Mouse (Mus musculus) embryonic facial prominence, embryonic 10.5 days (tissue): ENCODE results near the gene Kdm6b. TPM values are rescaled to one million over a fixed set of nuclear protein-coding genes. Genes with fewer than 3 reads are reported as not detected.

Experiments
- DNase-seq: peaks from one replicate; pipeline ENCODE4 v3.0.0-alpha.2; 2017; ENCODE audit warnings: low spot score
- H3K27ac ChIP-seq: fragments of 300-500 bp; sonication (generic); replicated peaks from 2 replicates; pipeline ENCODE4 v1.5.1; 2016; ENCODE audit warnings: mild to moderate bottlenecking
- H3K27me3 ChIP-seq: fragments of 300-500 bp; sonication (generic); replicated peaks from 2 replicates; pipeline ENCODE4 v1.6.1; 2016; ENCODE audit warnings: low read depth, mild to moderate bottlenecking; ENCODE audit not compliant: poor library complexity, severe bottlenecking
- H3K36me3 ChIP-seq: fragments of 300-500 bp; sonication (generic); replicated peaks from 2 replicates; pipeline ENCODE4 v1.6.1; 2016; ENCODE audit warnings: mild to moderate bottlenecking, moderate library complexity
- H3K4me1 ChIP-seq: fragments of 300-500 bp; sonication (generic); 2 replicates; pipeline ENCODE4 v1.6.1; 2016
- H3K4me3 ChIP-seq: fragments of 300-500 bp; sonication (generic); 2 replicates; pipeline ENCODE4 v1.5.1; 2016; ENCODE audit warnings: mild to moderate bottlenecking, moderate library complexity
- H3K9me3 ChIP-seq: fragments of 300-500 bp; sonication (generic); 2 replicates; pipeline ENCODE4 v1.6.1; 2016; ENCODE audit warnings: mild to moderate bottlenecking
- WGBS: fragments of 180-500 bp; shearing (Covaris S2); methylation state at CpG from one replicate; pipeline ENCODE4 v1.1.7; 2016; 5-methylcytosine and 5-hydroxymethylcytosine counted together
- polyA plus RNA-seq: library from polyadenylated mRNA; unstranded; fragments of >200 nt; fragmentation: Nextera tagmentation; extraction: Ambion mirVana; gene quantifications from 2 replicates; pipeline ENCODE4 v1.2.1, GENCODE M21; 2016

Gene Kdm6b
- polyA plus RNA-seq, 1 experiment from 2014 or later = 39.9 TPM

DNA sequence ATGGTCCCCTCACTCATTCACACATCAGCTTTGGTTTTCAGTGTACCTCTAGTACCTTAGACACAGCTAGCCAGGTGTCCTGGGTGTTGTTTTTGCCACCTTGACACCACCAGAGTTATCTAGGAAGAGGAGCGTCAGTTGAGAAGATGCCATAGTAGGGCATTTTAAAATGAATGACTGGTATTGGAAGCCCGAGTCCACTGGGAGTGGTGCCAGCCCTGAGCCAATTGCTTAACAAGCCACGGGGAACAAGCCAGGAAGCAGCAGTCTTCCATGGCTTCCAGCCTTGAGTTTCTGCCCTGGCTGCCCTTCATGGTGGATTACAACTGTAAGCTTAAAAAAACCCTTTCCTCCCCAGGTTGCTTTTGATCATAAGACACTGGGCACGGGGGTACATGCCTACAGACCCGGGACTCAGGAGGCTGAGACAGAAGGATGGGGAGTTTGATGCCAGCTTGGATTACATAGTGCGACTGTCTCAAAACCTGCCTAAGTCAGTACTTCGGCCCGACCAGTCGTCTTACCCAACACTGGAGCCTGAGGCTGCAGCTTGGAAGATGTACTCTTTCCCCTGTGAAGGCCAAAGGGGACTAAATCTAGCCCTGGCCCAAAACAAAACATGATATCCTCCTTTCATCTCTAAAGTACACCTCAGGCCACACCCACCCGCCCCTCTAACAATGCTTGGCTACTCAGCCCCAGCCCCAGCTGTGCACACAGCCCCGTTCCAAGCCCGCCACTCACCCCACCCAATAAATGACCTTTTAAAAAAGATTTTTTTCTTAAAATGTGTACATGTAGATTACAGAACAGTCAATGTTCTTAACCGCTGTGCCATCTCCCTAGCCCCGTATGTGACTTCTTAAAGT is 23.7 kb downstream of the Kdm6b start:
- Histone ChIP-seq H3K9me3 (no peaks in the 10 kb centered on the region), H3K27ac (no peak overlapping the region), H3K4me3 (no peak overlapping the region), H3K27me3 (no peaks in the 10 kb centered on the region), H3K36me3 (peaks cover 9% of the 10 kb centered on the region), H3K4me1 (peaks cover 13% of the 10 kb centered on the region)
- 71% methylated on average over 14 of the region's 14 CpGs for WGBS
- no peak for DNase-seq

DNA sequence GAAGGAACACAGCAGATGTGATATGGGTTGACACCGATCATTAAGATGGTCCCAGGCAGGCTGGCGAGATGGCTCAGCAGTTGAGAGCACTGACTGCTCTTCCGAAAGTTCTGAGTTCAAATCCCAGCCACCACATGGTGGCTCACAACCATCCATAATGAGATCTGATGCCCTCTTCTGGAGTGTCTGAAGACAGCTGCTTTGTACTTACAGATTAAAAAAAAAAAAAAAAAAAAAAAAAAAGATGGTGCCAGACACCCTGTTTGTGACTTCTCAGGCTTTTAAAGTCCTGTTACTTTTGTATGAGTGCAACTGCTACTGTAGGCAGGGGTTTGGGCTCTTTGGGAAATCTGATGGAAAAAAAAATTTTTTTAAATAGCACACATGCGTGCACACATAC is 24.8 kb downstream of the Kdm6b start:
- no peak overlapping the region for H3K27ac ChIP-seq
- H3K27me3 ChIP-seq = no peaks in the 10 kb centered on the region
- peaks cover 9% of the 10 kb centered on the region for H3K36me3 ChIP-seq
- no peak overlapping the region for H3K4me3 ChIP-seq
- H3K4me1 ChIP-seq = peaks cover 7% of the 10 kb centered on the region
- WGBS = 97% methylated on average over 4 of the region's 4 CpGs
- no peaks in the 10 kb centered on the region for H3K9me3 ChIP-seq
- no peak for DNase-seq

DNA sequence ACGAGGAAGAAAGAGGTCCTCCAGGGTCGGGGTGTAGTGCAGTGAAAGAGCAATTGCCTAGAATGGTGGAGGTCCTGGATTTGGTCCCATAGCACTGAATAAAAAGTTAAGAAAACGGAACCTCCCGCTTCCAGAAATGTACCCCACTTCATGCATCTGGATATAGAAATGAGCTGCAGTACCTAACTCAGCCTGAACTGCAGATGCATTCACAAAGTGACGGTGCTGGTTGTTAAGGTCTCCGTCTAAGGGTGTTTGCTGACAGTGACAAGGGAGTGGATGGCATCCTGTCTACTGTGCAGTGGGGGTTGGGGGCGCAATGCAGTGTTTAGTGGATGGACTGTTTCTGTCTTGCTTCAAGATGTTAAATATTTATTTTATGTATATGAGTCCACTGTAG is 26.7 kb downstream of the Kdm6b start:
- DNase-seq = no peak
- Histone ChIP-seq H3K4me1 (peaks cover 7% of the 10 kb centered on the region), H3K9me3 (no peaks in the 10 kb centered on the region), H3K4me3 (no peak overlapping the region), H3K36me3 (peaks cover 7% of the 10 kb centered on the region), H3K27me3 (no peaks in the 10 kb centered on the region), H3K27ac (no peak overlapping the region)
- WGBS = 81% methylated on average over 7 of the region's 7 CpGs

DNA sequence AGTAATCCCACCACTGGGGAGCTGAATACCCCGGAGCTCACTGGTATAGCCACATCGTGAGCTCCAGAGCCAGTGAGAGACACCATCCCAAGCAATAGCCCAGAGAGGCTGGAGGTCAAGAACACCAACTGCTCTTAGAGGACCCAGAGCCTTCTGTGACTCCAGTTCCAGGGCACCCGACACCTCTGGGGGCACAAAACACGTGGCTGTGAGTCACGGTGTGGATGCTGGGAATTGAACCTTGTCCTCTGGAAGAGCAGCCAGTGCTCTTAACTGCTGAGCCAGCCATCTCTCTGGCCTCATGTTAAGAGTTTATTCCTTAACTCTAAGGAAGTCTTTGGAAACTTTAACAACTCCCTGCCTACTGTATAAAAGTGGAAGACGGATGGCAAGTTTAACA is 28.5 kb downstream of the Kdm6b start:
- Histone ChIP-seq H3K4me3 (no peak overlapping the region), H3K36me3 (peaks cover 10% of the 10 kb centered on the region; the same call in 1 of the 2 replicates), H3K27me3 (no peaks in the 10 kb centered on the region), H3K4me1 (peaks cover 4% of the 10 kb centered on the region), H3K27ac (no peak overlapping the region), H3K9me3 (no peaks in the 10 kb centered on the region)
- WGBS = 80% methylated on average over 6 of the region's 6 CpGs
- peak; percentile 6 for DNase-seq

DNA sequence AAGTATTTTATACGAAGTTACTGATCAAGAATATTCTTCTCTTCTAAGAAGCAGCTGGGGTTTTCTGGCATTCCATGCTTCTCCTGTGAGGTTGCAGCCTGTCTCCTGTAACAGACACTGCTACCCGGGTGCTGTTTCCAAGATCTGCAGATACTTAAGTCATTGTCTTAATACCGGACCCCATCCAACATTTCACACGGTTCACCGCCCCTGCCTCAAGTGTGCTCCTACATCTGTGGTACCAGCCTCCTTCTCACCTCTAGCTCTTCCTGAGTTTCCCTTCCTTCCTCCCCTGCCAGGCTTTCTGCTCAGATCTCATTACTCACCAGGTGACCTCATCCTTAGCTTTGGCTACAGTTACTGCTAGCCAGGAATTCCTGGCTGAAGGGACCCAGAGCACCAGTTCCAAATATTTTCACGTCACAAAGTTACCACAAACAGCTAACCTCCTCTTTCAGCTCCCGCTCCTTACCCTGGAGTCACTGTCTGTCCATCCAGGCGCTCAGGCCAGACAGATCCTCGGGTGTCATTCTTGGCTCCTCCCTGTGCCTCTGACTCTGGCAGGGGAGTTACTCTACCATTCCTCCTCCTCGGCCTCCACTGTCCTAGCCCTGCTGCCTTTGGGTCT is 30.9 kb downstream of the Kdm6b start:
- 70% methylated on average over 10 of the region's 10 CpGs for WGBS
- Histone ChIP-seq H3K36me3 (peaks cover 19% of the 10 kb centered on the region), H3K27ac (no peak overlapping the region; the same call in 1 of the 2 replicates), H3K4me1 (no peaks in the 10 kb centered on the region), H3K9me3 (no peaks in the 10 kb centered on the region), H3K4me3 (no peak overlapping the region), H3K27me3 (no peaks in the 10 kb centered on the region)
- DNase-seq = no peak

DNA sequence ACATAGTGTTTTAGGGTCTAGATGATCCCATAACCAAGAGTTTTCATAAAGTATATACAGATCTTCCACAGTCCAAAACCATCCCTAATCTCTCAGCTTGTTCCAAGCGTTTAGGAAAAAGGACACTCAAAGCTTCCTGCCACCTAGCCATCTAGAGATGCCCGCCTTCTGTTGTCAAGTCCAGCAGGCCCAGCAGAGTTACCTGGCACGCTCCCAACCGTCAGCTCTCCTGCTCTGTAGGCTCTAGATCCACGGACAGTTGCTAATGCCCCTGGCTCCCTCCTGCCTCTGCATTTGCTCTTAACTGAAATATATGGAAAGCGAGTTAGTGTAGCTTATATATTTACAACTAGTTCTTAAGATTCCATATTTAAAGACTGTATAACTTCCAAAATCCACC is 32.1 kb downstream of the Kdm6b start:
- 88% methylated on average over 6 of the region's 6 CpGs for WGBS

DNA sequence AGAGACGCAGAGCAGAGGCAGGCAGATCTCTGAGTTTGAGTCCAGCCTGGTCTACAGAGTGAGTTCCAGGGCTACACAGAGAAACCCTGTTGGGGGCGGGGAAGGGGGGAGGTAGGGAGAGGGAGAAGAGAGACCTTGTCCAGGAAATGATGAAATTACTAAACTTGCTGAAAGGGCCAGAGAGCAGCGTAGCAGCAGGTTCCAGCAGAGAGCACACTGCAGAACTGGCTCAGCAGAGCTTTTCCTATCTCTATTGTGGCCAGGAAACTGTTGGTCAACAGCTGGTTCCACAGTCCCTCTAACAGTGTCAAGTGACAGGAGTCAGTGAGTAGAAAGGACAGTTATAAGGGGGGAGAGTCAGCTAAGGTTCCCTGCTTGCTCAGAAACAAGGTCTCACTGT is 33.9 kb downstream of the Kdm6b start:
- WGBS = 80% methylated on average over 3 of the region's 3 CpGs

More for the DNA sequence above, 32.1 kb downstream of the Kdm6b start:
- no peaks in the 10 kb centered on the region for H3K9me3 ChIP-seq
- H3K27me3 ChIP-seq = no peaks in the 10 kb centered on the region
- no peak for DNase-seq
- H3K27ac ChIP-seq = no peak overlapping the region
- peaks cover 29% of the 10 kb centered on the region for H3K36me3 ChIP-seq
- no peaks in the 10 kb centered on the region for H3K4me1 ChIP-seq
- H3K4me3 ChIP-seq = no peak overlapping the region

DNA sequence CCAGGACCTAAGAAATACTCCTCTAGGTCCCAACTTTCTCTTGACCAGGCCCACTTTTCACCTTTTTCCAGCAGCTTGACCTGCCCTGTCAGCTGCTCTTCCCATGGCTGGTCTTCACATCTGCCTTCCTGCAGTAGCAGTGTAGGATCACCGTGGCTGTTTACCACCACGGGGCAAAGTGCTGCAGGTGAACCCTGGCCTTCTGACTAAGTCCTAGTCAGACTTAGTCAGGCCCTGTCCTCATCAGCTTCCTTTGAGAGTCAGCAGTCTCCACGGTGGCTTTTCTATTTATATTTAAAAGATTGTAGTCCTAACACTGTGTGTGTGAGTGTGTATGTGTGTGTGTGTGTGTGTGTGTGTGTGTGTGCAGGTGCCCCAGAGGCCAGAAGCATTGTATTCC is 35.7 kb downstream of the Kdm6b start:
- Histone ChIP-seq H3K36me3 (peaks cover 50% of the 10 kb centered on the region), H3K4me1 (0 out of 2 replicates have a peak, but pooled peaks cover under 1% of the 10 kb centered on the region), H3K4me3 (no peak overlapping the region), H3K27me3 (no peaks in the 10 kb centered on the region), H3K27ac (no peak overlapping the region), H3K9me3 (no peaks in the 10 kb centered on the region)
- no peak for DNase-seq
- WGBS = 81% methylated on average over 3 of the region's 3 CpGs

More for the DNA sequence above, 33.9 kb downstream of the Kdm6b start:
- H3K9me3 ChIP-seq = no peaks in the 10 kb centered on the region
- DNase-seq = no peak
- H3K27ac ChIP-seq = no peak overlapping the region
- peaks cover 39% of the 10 kb centered on the region for H3K36me3 ChIP-seq
- H3K27me3 ChIP-seq = no peaks in the 10 kb centered on the region
- H3K4me3 ChIP-seq = no peak overlapping the region
- H3K4me1 ChIP-seq = no peaks in the 10 kb centered on the region

DNA sequence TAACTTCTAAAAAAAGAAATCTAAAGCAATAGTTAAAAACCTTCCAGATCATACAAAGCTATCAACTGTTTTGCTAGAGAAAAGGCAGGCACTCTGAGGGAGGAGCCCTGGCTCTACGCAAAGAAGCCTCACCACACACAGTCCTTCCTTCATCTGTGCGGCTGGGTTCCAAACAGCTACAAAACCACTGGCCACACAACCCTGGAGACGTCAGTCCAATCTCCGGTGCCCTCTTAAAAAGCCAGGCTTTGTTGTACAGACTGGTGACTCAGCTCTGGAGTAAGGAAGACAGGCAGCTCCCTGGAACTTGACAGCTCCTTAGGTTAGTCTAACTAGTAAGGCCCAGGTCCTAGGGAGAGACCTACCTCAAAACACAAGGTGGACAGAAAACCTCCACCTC is 37.8 kb downstream of the Kdm6b start:
- H3K4me1 ChIP-seq = peaks cover 22% of the 10 kb centered on the region
- H3K27ac ChIP-seq = no peak overlapping the region
- WGBS = 86% methylated on average over 4 of the region's 4 CpGs
- peaks cover 55% of the 10 kb centered on the region for H3K36me3 ChIP-seq
- no peak for DNase-seq
- no peak overlapping the region for H3K4me3 ChIP-seq
- no peaks in the 10 kb centered on the region for H3K9me3 ChIP-seq
- no peaks in the 10 kb centered on the region for H3K27me3 ChIP-seq

DNA sequence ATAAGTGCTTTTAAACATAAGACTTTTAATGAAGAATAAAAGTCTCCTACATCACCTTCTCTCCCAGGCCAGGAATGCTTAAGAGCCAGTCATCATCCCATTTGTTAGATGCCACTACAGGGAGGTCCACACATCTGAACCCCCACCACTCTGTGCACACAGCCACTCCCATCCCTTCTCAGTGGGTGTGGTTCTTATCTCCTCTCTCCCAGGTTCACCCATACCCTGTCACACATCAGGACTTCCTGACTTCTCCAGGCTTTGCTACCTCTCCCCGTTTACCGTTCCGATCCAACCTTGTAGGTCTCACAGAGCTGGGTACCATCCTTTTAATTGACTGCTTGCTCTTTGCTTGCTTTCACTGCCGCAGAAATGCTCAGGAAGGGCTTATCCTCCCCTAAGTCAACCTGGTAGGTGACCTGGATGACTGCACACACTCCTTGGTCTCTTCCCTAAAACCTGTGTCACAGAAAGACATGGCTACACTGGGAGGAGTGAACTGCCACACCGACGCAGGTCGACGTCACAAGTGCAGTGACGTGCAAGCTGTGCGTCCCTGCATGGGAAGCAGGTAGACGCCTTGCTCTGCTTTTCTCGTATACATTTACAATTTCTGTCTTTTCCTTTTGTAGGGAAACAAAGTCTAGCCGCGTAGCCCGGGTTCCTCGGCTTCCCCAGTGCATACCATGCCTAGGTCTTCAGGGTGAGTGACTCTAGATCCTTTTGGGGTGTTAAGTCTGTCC is 40.1 kb downstream of the Kdm6b start:
- Histone ChIP-seq H3K27me3 (no peaks in the 10 kb centered on the region), H3K27ac (no peak overlapping the region), H3K4me3 (no peak overlapping the region), H3K9me3 (no peaks in the 10 kb centered on the region), H3K36me3 (peaks cover 53% of the 10 kb centered on the region), H3K4me1 (peaks cover 35% of the 10 kb centered on the region)
- DNase-seq = no peak
- 92% methylated on average over 16 of the region's 16 CpGs for WGBS

DNA sequence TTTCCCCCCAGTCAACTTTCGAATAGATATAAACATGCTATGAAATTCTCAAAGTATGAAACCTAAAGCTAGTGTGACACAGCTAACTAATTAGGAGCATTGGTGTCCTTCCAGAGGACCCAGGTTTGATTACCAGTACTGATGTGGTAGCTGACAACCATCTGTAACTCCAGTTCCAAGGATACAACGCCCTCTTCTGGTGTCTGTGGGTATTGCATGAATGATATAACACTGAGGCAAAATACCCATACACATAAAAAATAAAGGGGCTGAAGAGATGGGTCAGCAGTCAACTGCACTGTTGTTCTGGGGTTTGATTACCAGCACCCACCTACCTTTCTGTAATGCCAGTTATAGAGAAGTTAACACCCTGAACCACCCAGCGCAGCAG is 40.7 kb downstream of the Kdm6b start:
- H3K27ac ChIP-seq = peak overlapping the region; percentile 75; the same call in 1 of the 2 replicates
- WGBS = 65% methylated on average over 3 of the region's 3 CpGs
- peaks cover 41% of the 10 kb centered on the region for H3K4me1 ChIP-seq
- no peak for DNase-seq
- no peaks in the 10 kb centered on the region for H3K9me3 ChIP-seq
- 0 out of 2 replicates have a peak overlapping the region, but pooled peaks have one; percentile 97 for H3K4me3 ChIP-seq
- H3K27me3 ChIP-seq = no peaks in the 10 kb centered on the region
- H3K36me3 ChIP-seq = peaks cover 47% of the 10 kb centered on the region

DNA sequence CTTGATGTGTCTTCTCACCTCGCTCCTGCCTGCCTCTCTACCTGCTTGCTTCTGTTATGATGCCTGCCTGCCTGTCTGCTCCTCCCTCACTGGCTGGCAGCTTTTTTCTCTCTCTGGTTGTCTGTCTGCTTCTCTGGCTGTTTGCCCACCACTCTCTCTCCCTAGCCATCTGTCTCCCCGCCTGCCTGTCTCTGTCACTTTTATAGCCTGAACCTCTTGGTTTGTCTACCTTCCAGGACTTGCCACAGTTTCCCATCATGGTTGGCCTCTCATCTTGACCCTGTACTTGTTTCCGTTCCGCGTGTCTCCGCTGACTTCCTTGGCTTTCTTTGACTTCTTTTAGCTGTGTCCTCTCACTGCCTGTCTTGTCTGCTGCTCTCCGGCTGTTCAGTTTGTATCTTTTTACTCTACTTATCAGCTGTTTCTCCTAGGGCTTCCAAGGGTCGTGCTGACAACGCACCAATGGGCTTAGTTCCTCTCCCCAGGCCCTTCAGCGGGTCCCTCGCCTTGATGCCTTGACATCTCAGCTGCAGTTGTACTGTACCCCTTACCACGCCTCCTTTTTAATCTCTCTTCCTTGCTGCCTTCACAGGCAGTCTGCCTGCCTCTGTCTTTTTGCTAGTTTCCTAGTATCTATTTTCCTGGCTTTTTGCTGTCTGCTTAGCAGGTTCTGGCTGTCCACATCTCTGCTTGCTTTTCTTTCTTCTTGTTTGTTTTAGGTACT is 41.3 kb downstream of the Kdm6b start:
- 64% methylated on average over 12 of the region's 12 CpGs for WGBS
- Histone ChIP-seq H3K4me3 (peak overlapping the region; percentile 97; the same call in 1 of the 2 replicates), H3K9me3 (no peaks in the 10 kb centered on the region), H3K4me1 (peaks cover 46% of the 10 kb centered on the region), H3K27ac (peak overlapping the region; percentile 75), H3K36me3 (peaks cover 42% of the 10 kb centered on the region), H3K27me3 (no peaks in the 10 kb centered on the region)
- no peak for DNase-seq
